Mouse (Mus musculus): ENCODE measurements around the gene Mpz. TPM values are rescaled to one million over a fixed set of nuclear protein-coding genes. Genes with fewer than 3 reads are reported as not detected.
"Not testable (repeated sequence)": the region's sequence is repeated elsewhere in the genome, so short reads cannot be mapped to it uniquely, and the experiment has no call there.

Mpz gene
- polyA plus RNA-seq, 2 experiments, result 5.3 to 14.6 TPM

GRCm38 (mm10) chr1:171129251-171129650, 21.3 kb upstream of the Mpz start:
- no peaks in the 10 kb centered on the region for H3K4me1 ChIP-seq (ENCODE audit: control insufficient read depth, insufficient read depth, low read length)
- no peak overlapping the region for H3K9ac ChIP-seq (ENCODE audit: low read depth, low read length, severe bottlenecking)
- no peaks in the 10 kb centered on the region for H3K9me3 ChIP-seq (ENCODE audit: control insufficient read depth, low read length)
- H3K4me3 ChIP-seq (replicated peaks; ENCODE audit: low read length), result no peak overlapping the region
- TF ChIP-seq POLR2A (IDR thresholded peaks at IDR 0.05; ENCODE audit: borderline replicate concordance, extremely low read depth, insufficient read depth, insufficient read length), result no peak
- H3K27me3 ChIP-seq (ENCODE audit: control insufficient read depth, insufficient read depth, low read length), result no peaks in the 10 kb centered on the region
- H3K36me3 ChIP-seq (ENCODE audit: control insufficient read depth, insufficient read depth, low read length), result peaks cover 62% of the 10 kb centered on the region
- DNase-seq (ENCODE audit: low spot score) (no peak), ATAC-seq (ENCODE audit: low FRiP score, low read depth) (no peak)
- H3K27ac ChIP-seq (replicated peaks; ENCODE audit: low read depth, low read length), result no peak overlapping the region
- 66% methylated on average over 7 of the region's 7 CpGs for WGBS
- no peak overlapping the region for H3K4me2 ChIP-seq (replicated peaks; ENCODE audit: low read depth, low read length, severe bottlenecking)

DNA sequence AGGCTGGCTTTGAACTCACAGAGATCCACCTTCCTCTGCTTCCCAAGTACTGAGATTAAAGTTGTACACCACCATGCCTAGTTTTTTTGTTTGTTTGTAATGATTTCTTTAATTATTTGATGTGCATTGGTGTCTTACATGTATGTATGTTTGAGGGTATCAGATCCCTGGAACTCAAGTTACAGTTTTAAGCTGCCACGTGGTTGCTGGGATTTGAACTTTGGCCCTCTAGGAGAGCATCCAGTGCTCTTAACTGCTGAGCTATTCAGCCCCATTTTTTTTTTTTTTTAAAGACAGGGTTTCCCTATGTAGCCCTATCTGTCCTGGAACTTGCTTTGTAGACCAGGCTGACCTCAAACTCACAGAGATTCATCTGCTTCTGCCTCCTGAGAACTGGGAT, 19.5 kb upstream of the Mpz start:
- ATAC-seq (ENCODE audit: low FRiP score, low read depth), result no peak
- no peak for DNase-seq (ENCODE audit: low spot score)
- no peak for TF ChIP-seq POLR2A (IDR thresholded peaks at IDR 0.05; ENCODE audit: borderline replicate concordance, extremely low read depth, insufficient read depth, insufficient read length)
- H3K4me3 ChIP-seq (replicated peaks; ENCODE audit: low read length), result no peak overlapping the region
- H3K36me3 ChIP-seq (ENCODE audit: control insufficient read depth, insufficient read depth, low read length), result peaks cover 79% of the 10 kb centered on the region
- no peaks in the 10 kb centered on the region for H3K9me3 ChIP-seq (ENCODE audit: control insufficient read depth, low read length)
- H3K9ac ChIP-seq (ENCODE audit: low read depth, low read length, severe bottlenecking), result no peak overlapping the region
- H3K27me3 ChIP-seq (ENCODE audit: control insufficient read depth, insufficient read depth, low read length), result no peaks in the 10 kb centered on the region
- no peak overlapping the region for H3K27ac ChIP-seq (replicated peaks; ENCODE audit: low read depth, low read length)
- H3K4me2 ChIP-seq (replicated peaks; ENCODE audit: low read depth, low read length, severe bottlenecking), result no peak overlapping the region
- H3K4me1 ChIP-seq (ENCODE audit: control insufficient read depth, insufficient read depth, low read length), result no peaks in the 10 kb centered on the region
- WGBS, result 92% methylated on average over 1 of the region's 1 CpGs

DNA sequence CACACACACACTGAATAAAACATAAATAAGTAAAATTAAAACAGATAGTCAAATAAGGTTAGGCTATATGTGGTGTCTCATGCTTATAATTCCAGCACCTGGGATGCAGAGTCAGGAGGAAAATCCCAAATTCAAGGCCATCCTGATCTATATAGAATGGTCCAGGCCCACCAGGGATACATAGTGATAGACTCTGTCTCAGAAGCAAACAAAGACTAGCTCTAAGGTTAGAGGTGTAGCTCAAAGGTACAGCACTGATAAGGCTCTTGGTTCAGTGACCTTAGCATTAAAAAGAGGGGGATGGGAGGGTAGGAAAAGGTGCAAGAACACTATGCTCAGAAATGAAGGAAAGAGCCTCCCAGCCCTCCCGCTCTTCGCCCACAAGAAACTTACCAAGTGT, 14.9 kb upstream of the Mpz start:
- Histone ChIP-seq H3K27ac (replicated peaks; ENCODE audit: low read depth, low read length) (no peak overlapping the region), H3K36me3 (ENCODE audit: control insufficient read depth, insufficient read depth, low read length) (peaks cover 84% of the 10 kb centered on the region), H3K9ac (ENCODE audit: low read depth, low read length, severe bottlenecking) (no peak overlapping the region), H3K4me3 (replicated peaks; ENCODE audit: low read length) (no peak overlapping the region), H3K27me3 (ENCODE audit: control insufficient read depth, insufficient read depth, low read length) (no peaks in the 10 kb centered on the region), H3K4me2 (replicated peaks; ENCODE audit: low read depth, low read length, severe bottlenecking) (no peak overlapping the region), H3K4me1 (ENCODE audit: control insufficient read depth, insufficient read depth, low read length) (no peaks in the 10 kb centered on the region), H3K9me3 (ENCODE audit: control insufficient read depth, low read length) (no peaks in the 10 kb centered on the region)
- no peak for DNase-seq (ENCODE audit: low spot score)
- WGBS, result 90% methylated on average over 2 of the region's 2 CpGs
- no peak for TF ChIP-seq POLR2A (IDR thresholded peaks at IDR 0.05; ENCODE audit: borderline replicate concordance, extremely low read depth, insufficient read depth, insufficient read length)
- ATAC-seq (ENCODE audit: low FRiP score, low read depth), result no peak

GRCm38 (mm10) chr1:171137486-171138155, 12.9 kb upstream of the Mpz start:
- not testable (repeated sequence) for H3K9me3 ChIP-seq (ENCODE audit: control insufficient read depth, low read length); H3K9ac ChIP-seq (ENCODE audit: low read depth, low read length, severe bottlenecking); DNase-seq (ENCODE audit: low spot score); ATAC-seq (ENCODE audit: low FRiP score, low read depth); H3K27me3 ChIP-seq (ENCODE audit: control insufficient read depth, insufficient read depth, low read length); H3K4me1 ChIP-seq (ENCODE audit: control insufficient read depth, insufficient read depth, low read length); H3K4me2 ChIP-seq (replicated peaks; ENCODE audit: low read depth, low read length, severe bottlenecking); H3K27ac ChIP-seq (replicated peaks; ENCODE audit: low read depth, low read length); H3K4me3 ChIP-seq (replicated peaks; ENCODE audit: low read length)
- WGBS, result 88% methylated on average over 8 of the region's 8 CpGs
- H3K36me3 ChIP-seq (ENCODE audit: control insufficient read depth, insufficient read depth, low read length), result peaks cover 87% of the 10 kb centered on the region

GRCm38 (mm10) chr1:171142981-171143380, 7.5 kb upstream of the Mpz start:
- not testable (repeated sequence) for ATAC-seq (ENCODE audit: low FRiP score, low read depth); H3K4me1 ChIP-seq (ENCODE audit: control insufficient read depth, insufficient read depth, low read length); H3K9me3 ChIP-seq (ENCODE audit: control insufficient read depth, low read length); H3K27ac ChIP-seq (replicated peaks; ENCODE audit: low read depth, low read length); H3K27me3 ChIP-seq (ENCODE audit: control insufficient read depth, insufficient read depth, low read length); DNase-seq (ENCODE audit: low spot score); H3K9ac ChIP-seq (ENCODE audit: low read depth, low read length, severe bottlenecking); H3K4me3 ChIP-seq (replicated peaks; ENCODE audit: low read length); H3K4me2 ChIP-seq (replicated peaks; ENCODE audit: low read depth, low read length, severe bottlenecking)
- H3K36me3 ChIP-seq (ENCODE audit: control insufficient read depth, insufficient read depth, low read length), result peaks cover 67% of the 10 kb centered on the region
- WGBS, result 85% methylated on average over 9 of the region's 11 CpGs

Data from limb, embryonic 14.5 days (tissue).